Mouse (Mus musculus) neural tube, embryonic 13.5 days (tissue): ENCODE measurements at regions not wholly inside any gene's neighbourhood (a gene's known extent, or its start where the extent isn't known, plus 50 kb on each side); places are given as distances from the start of the nearest gene placed in this dataset.

ENCODE experiments used
- ATAC-seq: fragments of 200-750 bp; cut with Nextera tagmentation; 2 replicates; pipeline ENCODE4 v1.8.0; 2017; ENCODE audit warnings: low read depth, mild to moderate bottlenecking, moderate TSS enrichment, moderate library complexity
- H3K27ac ChIP-seq: fragments of 300-500 bp; sonication (generic); replicated peaks from 2 replicates; pipeline ENCODE4 v1.5.1; 2015; ENCODE audit warnings: moderate library complexity, mild to moderate bottlenecking, inconsistent platforms
- H3K27me3 ChIP-seq: fragments of 300-500 bp; sonication (generic); 2 replicates; pipeline ENCODE4 v1.6.1; 2015; ENCODE audit warnings: mild to moderate bottlenecking, inconsistent platforms
- H3K36me3 ChIP-seq: fragments of 300-500 bp; sonication (generic); 2 replicates; pipeline ENCODE4 v1.6.1; 2015; ENCODE audit warnings: mild to moderate bottlenecking, inconsistent platforms
- H3K4me1 ChIP-seq: fragments of 300-500 bp; sonication (generic); replicated peaks from 2 replicates; pipeline ENCODE4 v1.6.1; 2015; ENCODE audit warnings: inconsistent platforms
- H3K4me2 ChIP-seq: fragments of 300-500 bp; sonication (generic); 2 replicates; pipeline ENCODE4 v1.6.1; 2015; ENCODE audit warnings: inconsistent platforms, mild to moderate bottlenecking, moderate library complexity
- H3K4me3 ChIP-seq: fragments of 300-500 bp; sonication (generic); 2 replicates; pipeline ENCODE4 v1.5.1; 2015; ENCODE audit warnings: mild to moderate bottlenecking, inconsistent platforms
- H3K9ac ChIP-seq: fragments of 300-500 bp; sonication (generic); 2 replicates; pipeline ENCODE4 v1.6.1; 2015; ENCODE audit warnings: moderate library complexity, mild to moderate bottlenecking, inconsistent platforms
- H3K9me3 ChIP-seq: fragments of 300-500 bp; sonication (generic); 2 replicates; pipeline ENCODE4 v1.6.1; 2016; ENCODE audit warnings: inconsistent platforms
- WGBS: fragments of 180-500 bp; shearing (Covaris S2); methylation state at CpG from one replicate; pipeline ENCODE4 v1.1.7; 2015; 5-methylcytosine and 5-hydroxymethylcytosine counted together

GRCm38 (mm10) chr1:179863420-179863819, 59.9 kb upstream of the Ahctf1 start:
- Histone ChIP-seq H3K9ac (no peak overlapping the region), H3K27me3 (no peaks in the 10 kb centered on the region), H3K27ac (no peak overlapping the region), H3K9me3 (no peaks in the 10 kb centered on the region), H3K4me3 (no peak overlapping the region), H3K4me2 (no peak overlapping the region), H3K4me1 (no peaks in the 10 kb centered on the region; the same call in none of the 2 replicates), H3K36me3 (no peaks in the 10 kb centered on the region)
- 52% methylated on average over 4 of the region's 4 CpGs for WGBS
- no peak for ATAC-seq

- Histone ChIP-seq H3K4me3 (no peak overlapping the region), H3K9ac (no peak overlapping the region), H3K27me3 (no peaks in the 10 kb centered on the region), H3K36me3 (no peaks in the 10 kb centered on the region), H3K9me3 (no peaks in the 10 kb centered on the region), H3K4me2 (no peak overlapping the region), H3K27ac (no peak overlapping the region), H3K4me1 (no peaks in the 10 kb centered on the region; the same call in none of the 2 replicates)
- WGBS = 79% methylated on average over 3 of the region's 3 CpGs
- ATAC-seq = no peak
Observed at GRCm38 (mm10) chr1:179862941-179863340, 59.5 kb upstream of the Ahctf1 start.

- ATAC-seq = no peak
- Histone ChIP-seq H3K27me3 (no peaks in the 10 kb centered on the region), H3K9me3 (no peaks in the 10 kb centered on the region)
Observed at GRCm38 (mm10) chr1:179861776-179862175, 58.3 kb upstream of the Ahctf1 start.

GRCm38 (mm10) chr1:179859552-179859902, 56.0 kb upstream of the Ahctf1 start:
- H3K4me2 ChIP-seq = no peak overlapping the region
- no peaks in the 10 kb centered on the region for H3K27me3 ChIP-seq
- 83% methylated on average over 8 of the region's 8 CpGs for WGBS
- H3K9ac ChIP-seq = no peak overlapping the region
- H3K4me1 ChIP-seq = no peaks in the 10 kb centered on the region; the same call in 1 of the 2 replicates
- no peak overlapping the region for H3K27ac ChIP-seq
- H3K4me3 ChIP-seq = no peak overlapping the region
- ATAC-seq = no peak
- no peaks in the 10 kb centered on the region for H3K36me3 ChIP-seq
- no peaks in the 10 kb centered on the region for H3K9me3 ChIP-seq

More at GRCm38 (mm10) chr1:179861776-179862175, 58.3 kb upstream of the Ahctf1 start:
- H3K36me3 ChIP-seq = no peaks in the 10 kb centered on the region
- H3K27ac ChIP-seq = no peak overlapping the region
- WGBS = 80% methylated on average over 3 of the region's 3 CpGs
- no peak overlapping the region for H3K4me2 ChIP-seq
- no peak overlapping the region for H3K4me3 ChIP-seq
- no peaks in the 10 kb centered on the region; the same call in none of the 2 replicates for H3K4me1 ChIP-seq
- H3K9ac ChIP-seq = no peak overlapping the region

- WGBS = 53% methylated on average over 14 of the region's 14 CpGs
- H3K27me3 ChIP-seq = no peaks in the 10 kb centered on the region
- H3K36me3 ChIP-seq = no peaks in the 10 kb centered on the region
- H3K4me1 ChIP-seq = no peaks in the 10 kb centered on the region; the same call in 1 of the 2 replicates
- H3K4me3 ChIP-seq = no peak overlapping the region
- ATAC-seq = peak; percentile 76
- H3K4me2 ChIP-seq = no peak overlapping the region
- H3K27ac ChIP-seq = no peak overlapping the region
- no peak overlapping the region for H3K9ac ChIP-seq
- no peaks in the 10 kb centered on the region for H3K9me3 ChIP-seq
Observed at GRCm38 (mm10) chr1:179858780-179859551, 55.5 kb upstream of the Ahctf1 start.

- Histone ChIP-seq H3K4me1 (no peaks in the 10 kb centered on the region), H3K4me2 (no peak overlapping the region), H3K36me3 (no peaks in the 10 kb centered on the region), H3K4me3 (no peak overlapping the region), H3K9me3 (no peaks in the 10 kb centered on the region), H3K27ac (no peak overlapping the region), H3K27me3 (no peaks in the 10 kb centered on the region), H3K9ac (no peak overlapping the region)
- ATAC-seq = 0 out of 2 replicates have a peak, but pooled peaks have one; percentile 27
- WGBS = 54% methylated on average over 12 of the region's 12 CpGs
Observed at GRCm38 (mm10) chr1:179854288-179854965, 50.9 kb upstream of the Ahctf1 start.
